Mouse (Mus musculus) midbrain, embryonic 13.5 days (tissue): ENCODE measurements around the gene Rprm. TPM values are rescaled to one million over a fixed set of nuclear protein-coding genes. Genes with fewer than 3 reads are reported as not detected.

Experiments used
- ATAC-seq: fragments of 200-750 bp; cut with Nextera tagmentation; 2 replicates; pipeline ENCODE4 v1.8.0; 2017; ENCODE audit warnings: mild to moderate bottlenecking, moderate TSS enrichment, moderate library complexity
- H3K27ac ChIP-seq: fragments of 300-500 bp; sonication (generic); 2 replicates; pipeline ENCODE4 v1.5.1; 2015; ENCODE audit warnings: inconsistent platforms, mild to moderate bottlenecking, moderate library complexity
- H3K27me3 ChIP-seq: fragments of 300-500 bp; sonication (generic); 2 replicates; pipeline ENCODE4 v1.6.1; 2015; ENCODE audit warnings: mild to moderate bottlenecking, inconsistent platforms
- H3K36me3 ChIP-seq: fragments of 300-500 bp; sonication (generic); 2 replicates; pipeline ENCODE4 v1.6.1; 2015; ENCODE audit warnings: mild to moderate bottlenecking, inconsistent platforms
- H3K4me1 ChIP-seq: fragments of 300-500 bp; sonication (generic); replicated peaks from 2 replicates; pipeline ENCODE4 v1.6.1; 2015; ENCODE audit warnings: inconsistent platforms
- H3K4me2 ChIP-seq: fragments of 300-500 bp; sonication (generic); replicated peaks from 2 replicates; pipeline ENCODE4 v1.6.1; 2015; ENCODE audit warnings: moderate library complexity, mild to moderate bottlenecking, inconsistent platforms
- H3K4me3 ChIP-seq: fragments of 300-500 bp; sonication (generic); replicated peaks from 2 replicates; pipeline ENCODE4 v1.5.1; 2015; ENCODE audit warnings: mild to moderate bottlenecking, inconsistent platforms
- H3K9ac ChIP-seq: fragments of 300-500 bp; sonication (generic); replicated peaks from 2 replicates; pipeline ENCODE4 v1.6.1; 2015; ENCODE audit warnings: mild to moderate bottlenecking, inconsistent platforms
- H3K9me3 ChIP-seq: fragments of 300-500 bp; sonication (generic); 2 replicates; pipeline ENCODE4 v1.6.1; 2016; ENCODE audit warnings: mild to moderate bottlenecking, inconsistent platforms
- WGBS: fragments of 180-500 bp; shearing (Covaris S2); methylation state at CpG from one replicate; pipeline ENCODE4 v1.1.7; 2015; 5-methylcytosine and 5-hydroxymethylcytosine counted together
- polyA plus RNA-seq: library from polyadenylated mRNA; unstranded; fragments of >200 nt; fragmentation: Nextera tagmentation; extraction: Ambion mirVana; gene quantifications from 2 replicates; pipeline ENCODE4 v1.2.1, GENCODE M21; 2015

Rprm gene
- polyA plus RNA-seq, 1 experiment from 2014 or later = 65.8 TPM

GRCm38 (mm10) chr2:54071526-54071925, 13.8 kb downstream of the Rprm start:
- Histone ChIP-seq H3K27ac (no peak overlapping the region), H3K9ac (no peak overlapping the region), H3K4me2 (no peak overlapping the region), H3K27me3 (no peaks in the 10 kb centered on the region), H3K9me3 (no peaks in the 10 kb centered on the region), H3K4me3 (no peak overlapping the region), H3K4me1 (no peaks in the 10 kb centered on the region), H3K36me3 (no peaks in the 10 kb centered on the region)
- no peak for ATAC-seq
- 88% methylated on average over 1 of the region's 1 CpGs for WGBS

GRCm38 (mm10) chr2:54062421-54062820, 22.9 kb downstream of the Rprm start:
- WGBS = 25% methylated on average over 1 of the region's 1 CpGs
- H3K4me1 ChIP-seq = 0 out of 2 replicates have a peak, but pooled peaks cover 2% of the 10 kb centered on the region
- H3K27me3 ChIP-seq = no peaks in the 10 kb centered on the region
- ATAC-seq = no peak
- no peaks in the 10 kb centered on the region for H3K9me3 ChIP-seq
- no peaks in the 10 kb centered on the region for H3K36me3 ChIP-seq
- H3K4me2 ChIP-seq = no peak overlapping the region
- no peak overlapping the region for H3K27ac ChIP-seq
- H3K9ac ChIP-seq = no peak overlapping the region
- H3K4me3 ChIP-seq = no peak overlapping the region

GRCm38 (mm10) chr2:54061039-54061438, 24.3 kb downstream of the Rprm start:
- Histone ChIP-seq H3K36me3 (no peaks in the 10 kb centered on the region), H3K9me3 (no peaks in the 10 kb centered on the region), H3K4me1 (0 out of 2 replicates have a peak, but pooled peaks cover 2% of the 10 kb centered on the region), H3K4me2 (no peak overlapping the region), H3K27me3 (no peaks in the 10 kb centered on the region), H3K4me3 (no peak overlapping the region), H3K9ac (no peak overlapping the region), H3K27ac (no peak overlapping the region)
- ATAC-seq = no peak
